9 mouse cellular contexts compared by ENCODE assay signal in the genomic region with DNA sequence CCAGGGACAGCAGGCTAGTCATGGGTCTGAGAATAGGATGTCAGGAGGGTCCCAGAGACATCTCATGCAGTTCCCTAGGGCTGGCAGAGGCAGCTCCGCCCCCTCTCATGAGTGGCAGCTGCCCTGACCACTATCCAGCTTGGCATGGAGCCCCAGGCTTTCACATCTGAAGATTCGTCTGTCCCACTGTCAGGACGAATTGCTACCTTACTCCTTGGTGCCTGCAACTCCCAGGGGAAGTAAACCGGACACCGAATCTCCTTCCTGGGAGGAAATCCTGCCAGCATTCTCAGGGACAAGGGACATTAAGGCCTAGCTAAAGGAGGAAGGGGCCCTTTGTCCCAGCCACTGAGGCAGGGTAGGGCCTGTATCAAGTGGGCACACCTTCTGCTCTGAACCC. TPM values are rescaled to one million over a fixed set of nuclear protein-coding genes. Genes with fewer than 3 reads are reported as not detected.
A peak's percentile ranks its signal among the peaks of the same experiment; 100 is the strongest.
DNase-seq lines count a peak whose midpoint lies in the region; ATAC-seq and TF ChIP-seq lines count a peak whose summit lies in the region.
"Had no signal": no experiment of that assay in that cellular context is flagged by ENCODE, and none has a peak within 500 bp of the region (broad histone marks: within the 10 kb centered on the region; RNA-seq: fewer than 3 reads in every experiment).

No protein-coding gene starts in this region.

- TF ChIP-seq EP300 in lung, postnatal 0 days (IDR thresholded peaks at IDR 0.05) = peak; percentile 53

- no peak overlapping the region for H3K4me2 ChIP-seq in forebrain, embryonic 13.5 days
- H3K4me2 ChIP-seq in hindbrain, embryonic 15.5 days = no peak overlapping the region
- H3K4me2 ChIP-seq in lung, postnatal 0 days (replicated peaks; ENCODE audit: low read depth, low read length) = 0 out of 2 replicates have a peak overlapping the region, but pooled peaks have one; percentile 1
- H3K4me2 ChIP-seq: limb, embryonic 13.5 days had no signal

- peak overlapping the region; percentile 63 for H3K27ac ChIP-seq in forebrain, embryonic 13.5 days
- peak overlapping the region; percentile 70 for H3K27ac ChIP-seq in hindbrain, embryonic 15.5 days (replicated peaks)
- H3K27ac ChIP-seq in lung, postnatal 0 days (ENCODE audit: low read length) = peak overlapping the region; percentile 86
- H3K27ac ChIP-seq: limb, embryonic 13.5 days had no signal

- no peak overlapping the region for H3K4me3 ChIP-seq in forebrain, embryonic 13.5 days
- no peak overlapping the region for H3K4me3 ChIP-seq in hindbrain, embryonic 15.5 days
- no peak overlapping the region for H3K4me3 ChIP-seq in lung, postnatal 0 days (ENCODE audit: low read depth, low read length)
- H3K4me3 ChIP-seq: limb, embryonic 13.5 days had no signal

- H3K9me3 ChIP-seq in forebrain, embryonic 13.5 days (replicated peaks) = no peaks in the 10 kb centered on the region
- H3K9me3 ChIP-seq in hindbrain, embryonic 15.5 days = no peaks in the 10 kb centered on the region
- H3K9me3 ChIP-seq in lung, postnatal 0 days (ENCODE audit: low read length) = no peaks in the 10 kb centered on the region
- H3K9me3 ChIP-seq: limb, embryonic 13.5 days had no signal

- TF ChIP-seq CTCF in lung, postnatal 0 days (IDR thresholded peaks at IDR 0.05) = no peak

- 57% methylated on average over 5 of the region's 5 CpGs for WGBS in forebrain, embryonic 13.5 days
- WGBS in hindbrain, embryonic 15.5 days = 33% methylated on average over 5 of the region's 5 CpGs
- 67% methylated on average over 5 of the region's 5 CpGs for whole genome bisulfite sequencing in lung, postnatal 0 days

- ATAC-seq in cerebellum, adult (ENCODE audit: insufficient number of reproducible peaks, low FRiP score, low TSS enrichment) = no peak
- ATAC-seq in forebrain, embryonic 13.5 days = no peak
- ATAC-seq in hindbrain, embryonic 15.5 days (ENCODE audit: low FRiP score, low read depth) = no peak
- ATAC-seq in lung, postnatal 0 days = peak; percentile 41
- no peak for ATAC-seq in frontal cortex, adult (ENCODE audit: low TSS enrichment)

- H3K36me3 ChIP-seq in forebrain, embryonic 13.5 days (ENCODE audit: poor library complexity, severe bottlenecking) = peaks cover 2% of the 10 kb centered on the region; the same call in 1 of the 2 replicates
- no peaks in the 10 kb centered on the region for H3K36me3 ChIP-seq in hindbrain, embryonic 15.5 days
- H3K36me3 ChIP-seq in lung, postnatal 0 days (ENCODE audit: insufficient read depth, low read length) = no peaks in the 10 kb centered on the region
- H3K36me3 ChIP-seq: limb, embryonic 13.5 days had no signal

- peak overlapping the region; percentile 37 for H3K9ac ChIP-seq in forebrain, embryonic 13.5 days
- no peak overlapping the region for H3K9ac ChIP-seq in hindbrain, embryonic 15.5 days
- no peak overlapping the region for H3K9ac ChIP-seq in lung, postnatal 0 days (replicated peaks; ENCODE audit: low read depth)
- H3K9ac ChIP-seq: limb, embryonic 13.5 days had no signal

- peak; percentile 65 for DNase-seq in cerebellum, adult 9-11 months
- peak; percentile 42 for DNase-seq in lung, postnatal 0 days (ENCODE audit: low spot score)
- DNase-seq in thymus, postnatal 0 days (ENCODE audit: low spot score) = no peak
- DNase-seq in urinary bladder, postnatal 25 days (ENCODE audit: low spot score) = no peak

- H3K4me1 ChIP-seq in forebrain, embryonic 13.5 days = peaks cover 96% of the 10 kb centered on the region
- H3K4me1 ChIP-seq in hindbrain, embryonic 15.5 days (replicated peaks) = peaks cover 91% of the 10 kb centered on the region
- peaks cover 19% of the 10 kb centered on the region; the same call in 1 of the 2 replicates for H3K4me1 ChIP-seq in lung, postnatal 0 days (ENCODE audit: insufficient read depth, low read depth, low read length)

- no peaks in the 10 kb centered on the region for H3K27me3 ChIP-seq in forebrain, embryonic 13.5 days
- H3K27me3 ChIP-seq in hindbrain, embryonic 15.5 days = no peaks in the 10 kb centered on the region
- H3K27me3 ChIP-seq in lung, postnatal 0 days (replicated peaks; ENCODE audit: insufficient read depth, low read length) = no peaks in the 10 kb centered on the region

RNA-seq across cellular contexts. Expression of a gene that starts 14.6 kb away (rescaled TPM):
- polyA plus RNA-seq in forebrain, embryonic 13.5 days (2015; fragmentation: Nextera tagmentation; extraction: Ambion mirVana) = 35.5 and 37.0 TPM in 2 replicates
- polyA plus RNA-seq in hindbrain, embryonic 15.5 days (2015; fragmentation: Nextera tagmentation; extraction: Ambion mirVana) = 39.1 and 48.3 TPM in 2 replicates
- polyA plus RNA-seq in lung, postnatal 0 days (2015; fragmentation: Nextera tagmentation; extraction: Ambion mirVana) = 13.9 and 15.8 TPM in 2 replicates
- polyA plus RNA-seq in thymus, postnatal 0 days (2015; fragmentation: Nextera tagmentation; extraction: Ambion mirVana) = 3.1 and 3.4 TPM in 2 replicates

Comparison
In these comparisons a context has a peak if more than half of its experiments do, and no peak if none do; other contexts are left out.
1. DNase-seq: peak in cerebellum, adult 9-11 months (single experiment) and lung, postnatal 0 days (single experiment); none in thymus, postnatal 0 days (single experiment) and urinary bladder, postnatal 25 days (single experiment).
2. Peak in every context shown above with its lines, with median percentiles within 50 percentile points of each other: H3K27ac ChIP-seq.